Mouse (Mus musculus) megakaryocyte, embryonic 14.5 days (primary cell): ENCODE measurements around the gene Hist1h2af. TPM values are rescaled to one million over a fixed set of nuclear protein-coding genes. Genes with fewer than 3 reads are reported as not detected.
A peak's percentile ranks its signal among the peaks of the same experiment; 100 is the strongest.
"Not testable (repeated sequence)": the region's sequence is repeated elsewhere in the genome, so short reads cannot be mapped to it uniquely, and the experiment has no call there.

Experiments used
- H3K27me3 ChIP-seq: replicated peaks from 2 replicates; pipeline ENCODE3; 2012; ENCODE audit warnings: inconsistent platforms
- H3K36me3 ChIP-seq: replicated peaks from 2 replicates; pipeline ENCODE3; 2012; ENCODE audit warnings: low read length, inconsistent platforms, mixed read lengths
- H3K4me1 ChIP-seq: 2 replicates; pipeline ENCODE4 v1.6.1; 2012; ENCODE audit warnings: inconsistent platforms
- H3K4me3 ChIP-seq: replicated peaks from 2 replicates; pipeline ENCODE3; 2012; ENCODE audit warnings: moderate library complexity, mild to moderate bottlenecking, inconsistent platforms
- H3K9me3 ChIP-seq: 2 replicates; pipeline ENCODE4 v1.6.1; 2012; ENCODE audit warnings: inconsistent platforms
- FLI1 ChIP-seq: IDR thresholded peaks from 2 replicates; pipeline ENCODE4 v1.6.1; 2012; ENCODE audit warnings: low read length, inconsistent platforms, mixed read lengths
- GATA1 ChIP-seq: IDR thresholded peaks from 3 replicates; pipeline ENCODE4 v1.6.1; 2012; ENCODE audit warnings: mixed read lengths, low read length, inconsistent platforms, borderline replicate concordance
- polyA plus RNA-seq: library from polyadenylated mRNA; stranded (reverse); fragments of >175 nt; gene quantifications from 2 replicates; pipeline ENCODE4 v1.2.3, GENCODE M21; 2012; ENCODE audit warnings: low replicate concordance; ENCODE audit not compliant: insufficient read depth

Hist1h2af gene
- polyA plus RNA-seq, 1 experiment, result 163 TPM

- peaks cover 27% of the 10 kb centered on the region; the same call in 1 of the 2 replicates for H3K4me1 ChIP-seq
- H3K4me3 ChIP-seq, result peak overlapping the region; percentile 91
- H3K9me3 ChIP-seq, result no peaks in the 10 kb centered on the region
- H3K27me3 ChIP-seq, result no peaks in the 10 kb centered on the region
- no peaks in the 10 kb centered on the region for H3K36me3 ChIP-seq
- TF ChIP-seq FLI1, result no peak
These were observed 29.2 kb downstream of the Hist1h2af start for GRCm38 (mm10) chr13:23562699-23563462.

GRCm38 (mm10) chr13:23564482-23564881, 30.8 kb downstream of the Hist1h2af start:
- no peaks in the 10 kb centered on the region for H3K9me3 ChIP-seq
- TF ChIP-seq FLI1 (no peak), GATA1 (no peak)
- H3K27me3 ChIP-seq, result no peaks in the 10 kb centered on the region
- H3K4me1 ChIP-seq, result peaks cover 29% of the 10 kb centered on the region; the same call in 1 of the 2 replicates
- no peak overlapping the region for H3K4me3 ChIP-seq
- no peaks in the 10 kb centered on the region for H3K36me3 ChIP-seq

GRCm38 (mm10) chr13:23570261-23571021, 36.7 kb downstream of the Hist1h2af start:
- Histone ChIP-seq H3K4me1 (peaks cover 24% of the 10 kb centered on the region; the same call in 1 of the 2 replicates), H3K4me3 (peak overlapping the region; percentile 81)
- not testable (repeated sequence) for H3K27me3 ChIP-seq, H3K9me3 ChIP-seq, H3K36me3 ChIP-seq

GRCm38 (mm10) chr13:23571022-23571503, 37.4 kb downstream of the Hist1h2af start, which contains the start of the genes Hist1h2ae and Hist1h2bg:
Gene Hist1h2ae (minus strand): TSS chr13:23571220.
Gene Hist1h2bg (plus strand): TSS chr13:23571396.
- Histone ChIP-seq H3K27me3 (no peaks in the 10 kb centered on the region), H3K4me3 (peak within 1 kb of the TSS; percentile 90), H3K36me3 (no peaks in the 10 kb centered on the region), H3K9me3 (no peaks in the 10 kb centered on the region), H3K4me1 (peaks cover 27% of the 10 kb centered on the region)
- TF ChIP-seq GATA1 (no peak), FLI1 (no peak)

- Histone ChIP-seq H3K4me1 (peaks cover 33% of the 10 kb centered on the region), H3K4me3 (peak overlapping the region; percentile 90)
- H3K36me3 ChIP-seq, H3K9me3 ChIP-seq, H3K27me3 ChIP-seq: not testable (repeated sequence)
These were observed 38.0 kb downstream of the Hist1h2af start for GRCm38 (mm10) chr13:23571504-23572217.

GRCm38 (mm10) chr13:23572218-23573033, 38.7 kb downstream of the Hist1h2af start:
- no peak for TF ChIP-seq FLI1
- TF ChIP-seq GATA1, result no peak
- no peaks in the 10 kb centered on the region for H3K9me3 ChIP-seq
- H3K36me3 ChIP-seq, result no peaks in the 10 kb centered on the region
- H3K4me3 ChIP-seq, result peak overlapping the region; percentile 90
- H3K27me3 ChIP-seq, result no peaks in the 10 kb centered on the region
- peaks cover 39% of the 10 kb centered on the region for H3K4me1 ChIP-seq

- not testable (repeated sequence) for H3K27me3 ChIP-seq
- peaks cover 38% of the 10 kb centered on the region for H3K4me1 ChIP-seq
These were observed 39.6 kb downstream of the Hist1h2af start for GRCm38 (mm10) chr13:23573034-23573897.

GRCm38 (mm10) chr13:23573898-23574524, 40.3 kb downstream of the Hist1h2af start, which contains the start of the genes Hist1h2bf and Hist1h2ad:
Gene Hist1h2bf (minus strand): TSS chr13:23574196.
Gene Hist1h2ad (plus strand): TSS chr13:23574381.
- peak within 1 kb of the TSS; percentile 90 for H3K4me3 ChIP-seq
- H3K9me3 ChIP-seq, H3K36me3 ChIP-seq, H3K27me3 ChIP-seq: not testable (repeated sequence)
- H3K4me1 ChIP-seq, result peaks cover 38% of the 10 kb centered on the region

More at GRCm38 (mm10) chr13:23573034-23573897, 39.6 kb downstream of the Hist1h2af start:
- H3K9me3 ChIP-seq, H3K36me3 ChIP-seq: not testable (repeated sequence)
- H3K4me3 ChIP-seq, result peak overlapping the region; percentile 90

GRCm38 (mm10) chr13:23574546-23575170, 41.0 kb downstream of the Hist1h2af start:
- not testable (repeated sequence) for H3K27me3 ChIP-seq, H3K9me3 ChIP-seq, H3K36me3 ChIP-seq
- peaks cover 35% of the 10 kb centered on the region for H3K4me1 ChIP-seq
- peak overlapping the region; percentile 81 for H3K4me3 ChIP-seq
